Mouse (Mus musculus) frontal cortex, postnatal 10 days (tissue): ENCODE measurements around the gene Selenov.
A peak's percentile ranks its signal among the peaks of the same experiment; 100 is the strongest.
"Not testable (repeated sequence)": the region's sequence is repeated elsewhere in the genome, so short reads cannot be mapped to it uniquely, and the experiment has no call there.

Experiments
- DNase-seq, 2 experiments: peaks; one replicate each; pipeline ENCODE4 v3.0.0; 2022; ENCODE audit warnings: low spot score in 2 of 2, mixed read lengths in 1 of 2

Gene Selenov

DNA sequence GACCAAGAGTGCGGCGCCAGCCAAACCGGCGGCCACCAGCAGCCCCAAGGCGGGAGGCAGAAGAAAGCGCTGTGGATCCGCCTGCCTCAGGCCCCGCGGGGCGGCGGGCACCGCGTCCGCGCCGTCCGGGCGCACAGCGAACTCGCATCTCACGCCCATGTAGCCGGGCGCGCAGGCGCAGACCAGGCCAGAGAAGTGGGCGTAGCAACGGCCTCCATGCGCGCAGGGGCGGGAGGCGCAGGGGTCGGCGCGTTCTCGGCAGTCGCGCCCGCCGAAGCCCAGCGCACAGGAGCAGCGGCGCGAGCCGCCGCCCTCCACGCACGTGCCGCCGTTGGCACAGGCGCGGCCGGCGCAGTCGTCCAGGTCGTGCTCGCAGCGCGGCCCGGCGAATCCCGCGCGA lies 3.5 kb upstream of the Selenov start:
- peak; percentile 60 to 77 for DNase-seq

DNA sequence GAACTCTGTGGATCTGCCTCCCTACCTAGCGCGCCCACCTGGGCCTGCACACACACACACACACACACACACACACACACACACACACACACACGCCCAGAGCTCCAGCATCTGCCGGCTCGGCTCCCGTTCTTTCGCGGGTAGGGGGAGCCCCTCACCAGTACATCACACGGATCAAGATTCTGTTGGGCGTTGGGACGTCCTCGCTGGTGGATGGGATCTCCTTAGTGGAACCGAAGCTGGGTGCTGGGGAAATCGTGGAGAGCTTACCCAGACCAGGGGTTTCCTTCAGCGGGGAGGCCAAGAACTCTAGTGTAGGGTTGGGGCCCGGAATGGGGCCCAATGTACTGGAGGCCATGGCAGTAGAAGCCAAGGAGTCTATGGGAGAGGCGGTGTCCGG lies 821 bp downstream of the Selenov start:
- no peak for DNase-seq

DNA sequence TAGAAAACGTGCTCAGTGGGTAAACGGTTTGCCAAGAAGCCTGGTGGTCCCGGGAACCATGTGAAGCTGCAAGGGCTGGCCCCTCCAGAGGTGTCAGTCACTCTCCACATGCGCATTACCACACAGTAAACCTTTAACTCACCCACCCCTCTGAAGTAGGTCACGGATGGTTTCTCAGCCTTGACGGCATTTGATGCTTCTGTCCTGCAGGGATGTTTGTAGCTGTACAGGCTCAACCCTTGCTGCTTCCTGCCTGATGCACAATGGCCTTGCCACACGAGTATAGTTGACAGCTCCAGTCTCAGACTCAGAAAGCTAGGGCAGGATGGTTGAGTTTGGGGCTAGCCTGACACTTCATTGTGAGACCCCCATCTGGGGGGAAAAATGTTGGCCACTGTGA lies 10.4 kb downstream of the Selenov start:
- no peak for DNase-seq

DNA sequence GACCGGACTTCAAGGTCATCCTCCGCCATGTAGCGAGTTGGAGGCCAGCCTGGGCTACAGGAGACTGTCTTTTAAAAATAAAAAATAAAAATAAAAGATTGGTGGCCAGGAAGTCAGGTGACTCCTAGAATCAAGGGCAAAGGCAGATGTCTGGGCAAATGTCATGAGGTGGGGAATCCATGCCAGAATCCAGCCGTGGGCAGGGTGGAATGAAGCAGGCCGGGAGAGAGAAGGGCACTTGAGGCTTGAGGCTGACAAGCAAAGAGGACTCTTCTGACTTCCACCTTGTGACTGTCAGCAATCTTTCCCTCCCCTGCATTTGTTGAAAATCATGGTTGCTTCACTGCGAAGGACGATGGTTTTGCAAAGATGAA lies 12.7 kb downstream of the Selenov start:
- no peak for DNase-seq

DNA sequence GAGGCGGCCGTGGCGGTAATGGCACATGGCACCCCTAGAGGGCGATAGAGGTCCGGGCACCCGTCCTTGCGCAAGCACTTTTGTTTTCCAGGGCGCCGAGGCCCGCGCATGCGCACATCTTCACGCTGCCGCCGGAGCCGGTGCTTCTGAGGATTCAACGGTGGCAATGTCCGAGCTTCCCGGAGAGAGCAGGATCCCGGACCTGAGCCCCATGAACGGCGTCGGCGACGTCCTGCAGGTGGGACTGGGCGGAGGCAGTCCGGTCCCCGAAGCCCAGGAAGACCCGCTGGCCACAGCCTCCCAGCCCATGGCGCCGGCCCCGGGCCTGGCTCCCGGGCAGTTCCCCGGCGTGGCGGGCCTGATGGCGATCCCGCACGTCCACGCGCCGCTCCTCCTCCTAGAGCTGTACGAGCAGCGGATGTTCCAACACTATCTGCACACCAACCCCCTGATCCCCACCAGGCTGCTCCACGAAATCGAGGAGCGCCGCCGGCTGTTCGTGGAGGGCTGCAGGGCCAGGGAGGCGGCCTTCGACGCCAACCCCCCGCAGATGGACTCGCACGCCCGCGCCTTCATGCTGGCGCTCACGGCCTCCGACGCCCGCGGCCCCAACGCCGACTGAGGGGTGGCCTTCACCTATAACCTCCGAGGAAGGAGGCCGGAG lies 13.2 kb downstream of the Selenov start, which contains the start of gene Eid2b:
Gene Eid2b (plus strand): TSS at position 125 of the 664 bp plus-strand sequence.
- DNase-seq, result peak; percentile 88 to 96

DNA sequence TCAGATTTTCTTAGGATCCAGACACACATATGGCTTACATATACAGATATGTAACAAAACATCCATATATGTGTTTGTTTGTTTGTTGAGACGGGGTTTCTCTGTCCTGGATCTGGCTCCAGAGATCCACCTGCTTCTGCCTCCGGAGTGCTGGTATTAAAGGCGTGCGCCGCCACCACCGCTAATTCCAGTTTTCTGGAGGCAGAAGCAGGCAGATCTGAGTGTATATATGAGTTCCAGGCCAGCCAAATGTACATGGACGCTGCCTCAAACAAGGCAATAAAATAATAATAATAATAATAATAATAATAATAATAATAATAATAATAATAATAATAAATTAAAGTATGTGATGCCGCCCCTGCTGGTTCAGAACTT lies 13.8 kb downstream of the Selenov start:
- DNase-seq, result no peak

DNA sequence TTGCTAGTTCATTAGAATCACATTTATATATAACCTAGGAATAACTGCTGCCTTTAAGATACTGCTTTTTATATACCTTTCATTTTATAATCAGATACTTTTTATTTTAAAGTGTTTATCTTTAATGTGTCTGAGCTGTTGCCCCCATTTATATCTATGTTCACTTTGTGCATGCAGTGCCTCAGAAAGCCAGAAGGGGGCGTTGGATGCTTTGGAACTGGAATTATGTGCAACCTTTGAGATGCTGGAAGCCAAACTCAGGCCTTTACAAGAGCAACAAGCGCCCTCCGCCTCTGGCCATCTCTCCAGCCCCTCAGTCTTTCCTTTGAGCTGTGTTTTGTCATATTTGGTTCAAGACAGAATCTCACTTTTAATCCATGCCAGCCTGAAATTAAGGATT lies 19.2 kb downstream of the Selenov start:
- no peak for DNase-seq

DNA sequence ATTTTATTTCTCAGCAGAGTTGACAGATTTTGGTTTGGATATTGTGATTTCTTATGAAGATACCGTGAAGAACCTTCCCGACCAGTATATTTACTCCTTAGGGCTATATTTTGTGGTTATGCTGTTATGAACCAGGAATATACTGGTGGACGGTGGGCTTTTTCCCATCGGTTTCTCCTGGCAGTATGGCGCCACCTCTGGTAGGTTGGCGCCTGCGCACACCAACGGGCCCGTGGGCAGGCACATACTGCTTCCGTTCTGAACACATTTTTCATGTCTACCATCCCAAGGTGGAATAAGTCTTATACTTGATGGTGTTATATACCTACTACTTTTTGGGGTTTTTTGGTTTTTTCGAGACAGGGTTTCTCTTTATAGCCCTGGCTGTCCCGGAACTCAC lies 21.6 kb downstream of the Selenov start:
- no peak for DNase-seq

DNA sequence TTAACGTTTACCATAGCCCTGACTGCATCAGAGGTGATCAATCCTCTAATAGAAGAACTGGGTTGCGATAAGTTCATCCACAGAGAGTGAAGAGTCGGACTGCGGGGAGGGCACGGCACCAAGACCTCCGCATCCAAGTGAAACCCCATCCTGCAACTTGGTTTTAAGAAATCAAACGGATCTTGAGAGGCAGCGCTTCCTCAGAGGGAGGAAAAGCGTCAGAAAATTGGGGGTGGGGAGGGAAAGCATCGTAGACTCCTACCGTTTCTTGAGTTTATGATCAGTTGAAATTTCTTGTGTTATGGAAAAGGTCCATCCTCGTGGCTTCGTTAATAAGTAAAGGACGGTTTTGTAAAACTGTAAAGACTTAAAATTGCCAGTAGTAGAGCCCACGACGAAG lies 22.4 kb downstream of the Selenov start:
- DNase-seq, result no peak

DNA sequence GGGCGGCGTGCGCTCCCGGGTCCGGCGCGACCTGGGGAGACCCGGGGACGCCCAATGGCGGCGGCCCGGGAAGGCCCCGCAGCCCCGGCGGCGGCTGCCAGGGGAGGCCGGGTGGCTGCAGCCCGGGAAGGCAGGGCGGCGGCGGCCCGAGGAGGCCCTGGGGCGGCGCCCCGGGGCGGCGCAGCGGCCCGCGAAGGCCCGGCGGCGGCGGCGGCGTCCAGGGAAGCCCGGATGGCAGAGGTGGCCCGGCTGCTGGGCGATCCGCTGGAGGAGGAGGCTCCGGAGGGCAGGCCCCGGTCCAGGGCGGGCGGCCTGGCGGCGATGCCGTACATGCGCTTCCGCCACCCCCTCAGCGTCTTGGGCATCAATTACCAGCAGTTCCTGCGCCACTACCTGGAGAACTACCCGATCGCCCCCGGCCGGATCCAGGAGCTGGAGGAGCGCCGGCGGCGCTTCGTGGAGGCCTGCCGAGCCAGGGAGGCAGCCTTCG lies 22.9 kb downstream of the Selenov start:
- peak in 1 of 2 experiments; percentile 58 for DNase-seq

DNA sequence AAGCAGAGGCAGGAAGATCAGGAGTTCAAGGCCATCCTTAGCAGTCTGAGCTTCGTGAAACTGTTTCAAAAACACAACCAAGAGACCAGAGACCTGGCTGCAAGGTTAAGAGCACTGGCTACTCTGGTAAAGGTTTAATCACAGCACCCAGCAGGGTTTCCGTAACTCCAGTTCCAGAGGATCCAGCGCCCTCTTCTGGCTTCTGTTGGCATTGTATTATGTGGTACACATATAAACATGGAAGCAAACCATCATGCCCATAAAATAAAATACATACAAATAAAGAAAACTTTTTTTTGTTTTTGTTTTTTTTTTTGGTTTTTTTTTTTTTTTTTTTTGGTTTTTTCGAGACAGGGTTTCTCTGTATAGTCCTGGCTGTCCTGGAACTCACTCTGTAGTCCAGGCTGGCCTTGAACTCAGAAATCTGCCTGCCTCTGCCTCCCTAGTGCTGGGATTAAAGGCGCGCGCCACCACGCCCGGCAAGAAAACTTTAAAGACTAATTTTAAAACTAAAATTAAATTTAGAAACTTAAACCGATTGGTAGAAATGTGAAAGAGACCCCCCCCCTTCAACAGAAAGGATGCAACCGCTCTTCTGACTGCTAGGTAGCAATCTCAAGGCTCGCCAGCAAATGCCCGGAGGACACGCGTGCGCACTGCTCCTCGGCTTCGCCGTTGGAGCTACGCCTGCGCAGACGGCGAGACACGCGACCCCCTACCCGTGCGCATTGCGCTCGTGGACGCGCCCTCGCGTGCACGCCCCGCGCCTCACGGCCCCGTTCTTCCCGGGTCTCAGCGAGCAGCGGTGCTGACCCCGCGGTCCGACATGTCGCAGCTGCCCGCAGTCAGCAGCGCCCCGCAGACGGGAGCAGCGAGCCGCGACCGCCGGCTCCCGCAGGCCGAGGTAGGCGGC lies 23.6 kb downstream of the Selenov start, which contains the start of gene Eid2:
Gene Eid2 (plus strand): TSS at position 753 of the 913 bp plus-strand sequence.
- peak; percentile 85 to 91 for DNase-seq

DNA sequence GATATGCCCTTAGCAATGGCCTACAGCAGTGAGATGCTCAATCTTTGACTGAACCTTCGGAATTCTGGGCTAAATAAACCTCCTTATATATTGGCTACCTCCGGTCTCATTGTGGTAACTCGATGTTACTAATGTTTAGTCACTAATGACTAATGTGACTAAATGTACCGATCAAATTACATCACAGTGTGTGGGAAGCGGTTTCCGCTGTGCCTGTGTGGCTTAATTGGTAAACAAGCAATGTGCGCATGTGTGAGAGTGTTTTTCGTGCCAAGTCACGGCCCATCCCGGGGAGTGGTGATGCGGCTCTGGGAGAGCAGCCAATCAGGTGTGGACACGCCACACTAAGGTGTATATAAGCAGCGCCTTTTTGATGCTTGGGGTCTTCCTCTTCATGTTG lies 25.6 kb downstream of the Selenov start:
- no peak for DNase-seq

DNA sequence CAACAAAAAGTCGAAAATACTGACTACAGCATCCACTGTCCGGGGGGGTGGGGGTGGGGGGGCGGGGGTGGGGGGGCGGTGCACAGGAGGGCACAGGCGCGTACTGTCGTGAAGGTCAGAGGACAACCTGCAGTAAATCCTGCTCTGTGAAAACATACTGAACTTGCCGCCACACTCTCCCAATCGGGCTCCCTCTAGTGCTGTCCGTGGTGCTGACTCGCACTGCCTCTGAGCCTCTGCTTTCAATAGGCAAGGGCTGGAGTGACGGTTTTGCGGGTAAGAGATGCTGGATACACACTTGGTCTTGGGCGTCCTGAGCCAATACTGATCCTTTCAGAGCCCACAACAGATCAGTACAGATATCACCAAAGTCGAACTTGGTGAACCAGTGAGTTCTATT lies 27.2 kb downstream of the Selenov start:
- peak in 1 of 2 experiments; percentile 30 for DNase-seq

DNA sequence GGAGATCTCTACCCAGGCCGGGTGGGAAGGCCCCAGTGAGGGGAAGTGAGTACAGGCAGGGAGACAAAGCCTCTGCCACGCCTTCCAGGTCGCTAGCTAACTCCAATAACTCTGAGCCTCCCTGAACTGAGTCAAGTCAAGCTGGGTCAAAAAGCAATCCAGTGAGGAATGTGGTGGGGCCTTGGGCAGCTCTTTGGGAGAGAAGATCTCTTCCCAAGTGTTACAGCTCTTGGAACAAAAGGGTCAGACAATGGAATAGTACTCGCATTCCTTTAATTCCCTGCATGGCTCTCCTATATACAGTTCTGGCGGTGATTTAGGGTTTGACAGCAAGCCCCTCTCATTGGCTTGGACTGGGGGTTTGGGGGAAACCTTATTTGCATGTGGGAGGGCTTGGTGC lies 28.1 kb downstream of the Selenov start:
- DNase-seq, result no peak

DNA sequence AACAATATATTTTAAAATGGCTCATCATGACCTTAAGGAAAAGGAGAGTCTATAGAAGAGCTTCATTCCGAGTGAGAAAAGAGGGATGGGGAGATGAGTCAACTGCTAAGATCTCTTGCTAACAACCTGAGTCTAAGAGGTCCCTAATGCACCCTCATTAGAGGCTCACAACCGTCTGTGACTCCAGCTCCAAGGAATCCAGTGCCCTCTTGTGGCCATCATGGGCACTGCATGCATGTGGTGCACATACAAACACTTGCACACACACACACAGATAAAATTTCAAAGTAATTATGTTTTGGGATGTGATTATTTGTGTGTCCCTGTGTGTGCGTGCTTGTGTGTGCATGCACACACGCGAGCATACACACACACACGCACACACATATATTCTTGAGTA lies 35.5 kb downstream of the Selenov start:
- DNase-seq, result no peak

DNA sequence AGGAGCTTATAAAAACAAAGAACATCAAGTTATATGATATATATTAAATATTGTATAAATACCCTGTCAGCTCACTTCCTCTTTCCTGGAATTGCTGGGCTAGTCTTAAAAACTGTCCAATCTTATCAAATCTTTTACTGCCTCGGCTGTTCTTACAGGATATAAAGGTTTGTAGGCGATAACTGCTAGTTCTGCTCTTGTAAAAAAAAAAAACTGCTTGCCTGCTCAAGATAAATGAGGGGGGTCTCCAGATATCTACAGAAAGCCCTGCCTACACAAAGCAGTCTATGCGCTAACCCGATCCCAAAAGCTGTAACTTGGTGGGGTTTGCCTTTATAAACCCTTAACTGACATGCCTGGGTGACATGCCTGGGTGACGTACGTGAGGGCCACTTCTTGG lies 36.4 kb downstream of the Selenov start:
- no peak for DNase-seq

DNA sequence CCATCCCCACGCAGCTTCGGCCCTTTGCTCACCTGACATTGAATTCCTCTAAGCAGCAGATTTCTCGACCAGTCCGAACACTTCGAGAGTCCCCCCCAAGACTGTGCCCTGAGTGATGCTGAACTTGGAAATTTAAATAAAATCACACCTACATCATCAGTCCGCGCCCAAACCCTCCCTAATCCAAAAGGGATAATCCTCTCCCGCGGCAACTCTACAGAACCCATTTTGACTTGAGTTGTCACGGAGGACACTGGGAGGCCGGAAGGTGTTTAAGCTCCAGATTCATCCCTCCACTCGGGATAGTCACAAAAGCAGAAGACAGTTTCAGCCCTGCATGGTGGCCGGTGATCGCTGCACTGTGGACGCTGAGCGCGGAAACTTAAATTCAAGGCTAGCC lies 39.0 kb downstream of the Selenov start:
- DNase-seq, result no peak

DNA sequence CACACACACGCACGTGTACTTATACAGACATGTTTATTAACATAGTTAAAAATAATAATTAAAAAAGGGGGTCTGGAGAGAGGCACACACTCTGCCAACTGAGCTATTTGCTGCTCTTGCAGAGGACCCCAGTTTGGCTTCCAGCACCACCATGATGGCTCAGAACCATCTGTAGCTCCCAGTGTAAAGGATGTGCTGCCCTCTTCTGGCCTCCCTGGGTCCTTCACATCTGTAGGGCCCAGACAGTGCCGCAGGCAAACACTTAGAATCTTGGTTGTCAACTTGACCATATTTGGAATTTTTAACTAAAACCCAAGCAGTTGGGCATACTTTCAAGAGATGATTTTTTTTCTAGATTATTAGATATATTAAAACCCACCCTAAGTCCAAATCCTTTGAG lies 42.0 kb downstream of the Selenov start:
- no peak for DNase-seq

DNA sequence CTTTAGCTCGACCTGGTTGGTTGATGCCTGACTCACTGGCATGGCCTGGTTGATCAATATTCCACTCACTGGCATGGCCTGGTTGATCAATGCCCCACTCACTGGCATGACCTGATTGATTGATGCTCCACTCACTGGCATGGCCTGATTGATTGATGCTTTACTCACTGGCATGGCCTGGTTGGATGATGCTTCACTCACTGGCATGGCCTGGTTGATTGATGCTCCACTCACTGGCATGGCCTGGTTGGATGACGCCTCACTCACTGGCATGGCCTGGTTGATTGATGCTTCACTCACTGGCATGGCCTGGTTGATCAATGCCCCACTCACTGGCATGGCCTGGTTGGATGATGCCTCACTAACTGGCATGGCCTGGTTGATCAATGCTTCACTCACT lies 47.0 kb downstream of the Selenov start:
- not testable (repeated sequence) for DNase-seq
